Mouse (Mus musculus): ENCODE data around the gene Six3. TPM values are rescaled to one million over a fixed set of nuclear protein-coding genes. Genes with fewer than 3 reads are reported as not detected.

The Six3 gene
- polyA plus RNA-seq, 1 experiment from 2014 or later = not detected

DNA sequence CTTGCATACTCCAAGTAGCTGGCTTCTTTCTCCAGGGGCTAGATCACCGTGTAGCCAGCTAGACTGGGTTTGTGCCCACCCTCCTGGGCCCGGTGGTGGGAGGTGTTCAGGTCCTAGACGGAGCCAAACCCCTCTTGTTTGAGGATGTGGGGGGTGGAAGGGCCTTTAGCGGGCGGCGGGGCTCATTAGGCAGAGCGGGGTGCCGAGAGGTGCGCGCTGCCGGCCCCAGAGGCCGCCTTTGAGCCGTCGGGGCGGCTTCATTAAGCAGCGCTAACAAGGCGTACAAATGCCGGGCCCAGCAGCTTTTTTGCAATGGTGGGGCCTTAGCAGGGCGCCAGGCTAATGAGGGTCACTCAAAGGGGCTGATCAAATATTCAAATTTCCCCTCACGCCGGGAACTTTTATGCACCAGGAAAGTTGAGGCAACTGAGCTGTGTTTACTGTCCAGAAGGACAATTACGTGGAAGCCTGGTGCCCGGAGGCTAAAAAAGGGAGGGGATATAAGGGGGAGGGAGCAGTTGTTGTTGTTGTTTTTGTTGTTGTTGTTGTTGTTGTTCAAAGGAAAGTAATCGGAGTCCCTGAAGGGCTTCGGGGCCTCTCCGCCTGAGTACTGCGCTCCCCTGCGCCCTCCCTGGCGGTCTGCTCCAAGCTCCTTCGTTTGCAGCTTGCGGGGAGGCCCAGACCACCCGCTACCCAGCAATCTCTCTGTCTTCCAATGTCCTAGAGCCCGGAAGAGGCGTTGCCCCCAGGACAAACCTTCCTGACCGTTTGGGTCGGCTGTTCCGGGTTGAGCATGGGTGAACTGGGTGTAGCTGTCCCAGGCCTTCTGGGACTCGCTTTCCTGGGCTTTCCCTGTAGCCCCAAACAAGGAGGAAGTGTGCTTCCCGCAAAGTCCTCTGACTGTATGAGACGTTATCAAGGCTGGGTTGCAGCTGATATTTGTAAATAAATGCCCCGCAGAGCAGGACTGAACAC, 3.4 kb downstream of the Six3 start:
- H3K27ac ChIP-seq = no peak overlapping the region
- no peak for ATAC-seq (replicated peaks; ENCODE audit: low FRiP score, low read depth)
- DNase-seq (ENCODE audit: low spot score) = no peak
- H3K9ac ChIP-seq (ENCODE audit: low read depth, low read length) = no peak overlapping the region
- no peaks in the 10 kb centered on the region for H3K9me3 ChIP-seq (replicated peaks; ENCODE audit: low read length)
- peaks cover 9% of the 10 kb centered on the region for H3K4me1 ChIP-seq (replicated peaks; ENCODE audit: insufficient read depth, low read length)
- peaks cover 96% of the 10 kb centered on the region for H3K27me3 ChIP-seq (ENCODE audit: insufficient read depth, low read length)
- H3K4me3 ChIP-seq (replicated peaks; ENCODE audit: low read depth, low read length) = no peak overlapping the region
- WGBS = under 1% methylated on average over 41 of the region's 41 CpGs
- H3K36me3 ChIP-seq (ENCODE audit: insufficient read depth, low read length) = no peaks in the 10 kb centered on the region
- no peak for TF ChIP-seq CTCF (IDR thresholded peaks at IDR 0.05; ENCODE audit: low read depth)
- no peak overlapping the region for H3K4me2 ChIP-seq (ENCODE audit: low read length)

DNA sequence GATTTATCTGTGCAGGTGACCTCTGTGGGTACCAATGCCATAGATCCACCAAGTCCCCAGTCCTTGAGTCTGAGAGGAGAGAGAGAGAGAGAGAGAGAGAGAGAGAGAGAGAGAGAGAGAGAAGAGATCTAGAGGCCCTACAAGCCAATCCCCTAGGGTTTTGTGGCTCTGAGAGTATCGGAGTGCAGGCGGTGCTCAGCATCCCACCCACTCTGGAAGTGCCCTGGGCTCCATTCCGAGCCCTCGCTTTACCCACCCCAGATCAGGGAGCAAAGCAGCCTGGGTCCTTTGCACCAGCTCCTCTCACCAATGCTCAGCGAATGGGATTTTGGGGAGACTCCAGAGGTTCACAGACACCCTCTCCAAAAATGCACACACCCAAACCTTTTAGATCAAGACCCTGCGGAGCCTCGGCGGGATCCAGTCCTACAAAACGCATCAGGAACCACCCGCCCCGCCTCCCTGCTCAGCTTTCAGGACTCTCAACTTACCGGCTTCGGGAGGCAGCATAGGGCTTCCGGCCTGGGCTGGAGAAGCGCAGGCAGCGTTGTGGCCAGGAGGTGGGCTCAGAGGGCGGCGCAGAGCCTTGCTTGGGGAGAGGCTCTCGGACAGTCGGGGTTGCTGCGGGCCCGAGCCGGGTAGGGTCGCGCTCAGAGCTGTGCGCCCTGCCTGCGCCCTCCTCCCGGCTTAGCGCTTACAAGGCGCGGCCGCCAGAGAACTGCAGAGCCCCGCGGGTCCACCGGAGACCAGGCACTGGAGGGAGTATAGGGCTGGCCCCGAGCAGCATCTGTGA, 4.4 kb downstream of the Six3 start:
- no peaks in the 10 kb centered on the region for H3K9me3 ChIP-seq (replicated peaks; ENCODE audit: low read length)
- H3K27me3 ChIP-seq (ENCODE audit: insufficient read depth, low read length) = peaks cover 96% of the 10 kb centered on the region
- H3K9ac ChIP-seq (ENCODE audit: low read depth, low read length) = no peak overlapping the region
- no peak overlapping the region for H3K27ac ChIP-seq
- WGBS = under 1% methylated on average over 31 of the region's 36 CpGs
- peak overlapping the region; percentile 12; the same call in 1 of the 2 replicates for H3K4me3 ChIP-seq (replicated peaks; ENCODE audit: low read depth, low read length)
- DNase-seq (ENCODE audit: low spot score) (peak; percentile 46), ATAC-seq (replicated peaks; ENCODE audit: low FRiP score, low read depth) (peak; percentile 33; the same call in 1 of the 2 replicates)
- H3K4me1 ChIP-seq (replicated peaks; ENCODE audit: insufficient read depth, low read length) = peaks cover 9% of the 10 kb centered on the region
- H3K4me2 ChIP-seq (ENCODE audit: low read length) = peak overlapping the region; percentile 40
- TF ChIP-seq CTCF (IDR thresholded peaks at IDR 0.05; ENCODE audit: low read depth) = no peak
- H3K36me3 ChIP-seq (ENCODE audit: insufficient read depth, low read length) = no peaks in the 10 kb centered on the region

DNA sequence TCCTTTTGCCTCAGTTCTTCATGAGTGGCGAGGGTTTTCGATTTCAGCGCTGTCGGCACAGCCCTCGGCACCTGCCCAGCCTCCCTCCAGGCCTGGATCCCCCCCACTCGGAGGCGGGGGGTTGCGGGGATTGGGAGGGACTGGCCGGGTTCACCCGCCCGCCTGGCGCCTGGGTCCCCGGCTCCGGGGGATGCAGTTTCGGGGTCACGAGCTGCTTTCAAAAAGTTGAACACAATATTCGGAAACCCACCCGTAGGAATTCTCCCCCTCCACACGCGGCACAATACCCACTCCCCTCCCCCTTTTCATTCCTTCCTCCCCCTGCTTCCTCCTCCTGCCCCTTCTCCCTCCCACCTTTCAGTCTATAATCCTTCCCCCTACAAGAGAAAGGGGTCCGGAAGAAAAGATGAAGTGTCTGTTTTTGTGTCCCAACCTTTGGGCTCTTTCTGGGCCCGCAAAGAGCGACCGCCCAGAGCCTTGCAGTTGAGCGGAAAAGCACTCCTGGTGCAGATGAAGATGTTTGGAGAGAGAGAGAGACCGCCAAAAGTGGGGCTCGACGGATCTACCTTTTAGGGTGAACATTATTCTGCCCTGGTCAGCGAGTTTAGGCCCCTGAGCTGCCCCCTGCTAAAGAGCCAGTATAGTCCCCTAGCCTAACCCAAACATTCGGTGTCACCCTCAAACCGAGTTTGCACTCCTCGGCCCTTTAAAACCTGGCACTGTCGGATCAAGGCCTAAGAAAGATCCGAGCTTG, 5.1 kb downstream of the Six3 start:
- no peaks in the 10 kb centered on the region for H3K36me3 ChIP-seq (ENCODE audit: insufficient read depth, low read length)
- H3K9me3 ChIP-seq (replicated peaks; ENCODE audit: low read length) = no peaks in the 10 kb centered on the region
- H3K27ac ChIP-seq = no peak overlapping the region
- no peak overlapping the region for H3K9ac ChIP-seq (ENCODE audit: low read depth, low read length)
- peak overlapping the region; percentile 12; the same call in 1 of the 2 replicates for H3K4me3 ChIP-seq (replicated peaks; ENCODE audit: low read depth, low read length)
- ATAC-seq (replicated peaks; ENCODE audit: low FRiP score, low read depth) (no peak), DNase-seq (ENCODE audit: low spot score) (no peak)
- TF ChIP-seq CTCF (IDR thresholded peaks at IDR 0.05; ENCODE audit: low read depth) = no peak
- 1% methylated on average over 34 of the region's 34 CpGs for WGBS
- H3K4me2 ChIP-seq (ENCODE audit: low read length) = peak overlapping the region; percentile 40
- peaks cover 96% of the 10 kb centered on the region for H3K27me3 ChIP-seq (ENCODE audit: insufficient read depth, low read length)
- peaks cover 9% of the 10 kb centered on the region for H3K4me1 ChIP-seq (replicated peaks; ENCODE audit: insufficient read depth, low read length)

DNA sequence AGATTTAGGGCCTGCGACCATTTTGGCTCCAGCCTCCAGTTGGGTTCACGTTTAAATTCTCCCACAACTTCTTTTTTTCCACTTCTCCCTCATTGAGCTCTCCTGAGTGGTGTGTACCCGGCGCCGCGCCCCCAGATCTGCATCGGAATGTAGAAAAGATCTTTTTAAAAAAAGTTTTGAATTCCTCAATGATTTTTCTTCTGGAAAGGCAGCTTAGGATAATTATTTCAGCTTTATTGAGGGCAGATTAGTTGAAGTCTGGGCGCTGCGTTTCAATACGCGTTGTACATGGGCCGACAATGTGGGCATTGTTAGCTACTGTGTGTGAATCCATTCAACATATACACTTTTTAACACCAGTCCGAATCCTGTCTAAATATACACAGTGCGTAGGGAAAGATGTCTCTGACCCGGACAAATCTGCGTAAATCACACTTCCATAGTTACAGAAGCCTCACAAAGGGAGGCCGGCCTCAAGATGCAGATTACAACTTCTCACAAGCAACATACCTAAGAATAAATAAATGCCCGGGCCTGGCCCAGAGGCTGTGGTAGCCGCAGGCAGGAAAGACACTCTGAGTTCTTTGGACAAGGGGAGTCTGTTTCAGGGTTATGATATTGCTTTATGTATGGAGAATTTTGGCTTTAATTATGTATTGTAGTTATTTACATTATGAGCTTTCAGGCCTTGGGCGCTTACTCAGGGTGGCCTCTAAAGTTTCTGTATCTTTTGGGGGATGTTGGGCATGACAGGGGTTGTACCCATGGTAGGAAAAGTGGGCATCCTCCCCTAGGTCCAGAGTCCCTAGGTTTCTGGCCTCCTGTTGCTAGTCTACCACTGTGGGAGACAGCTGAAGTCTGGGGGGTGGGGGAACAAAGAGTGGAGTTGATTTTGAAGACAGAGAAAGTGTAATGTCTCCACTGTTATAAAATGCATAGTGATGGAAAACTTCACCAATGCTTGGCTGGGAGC, 6.0 kb downstream of the Six3 start:
- Histone ChIP-seq H3K36me3 (ENCODE audit: insufficient read depth, low read length) (no peaks in the 10 kb centered on the region), H3K4me1 (replicated peaks; ENCODE audit: insufficient read depth, low read length) (peaks cover 9% of the 10 kb centered on the region), H3K27ac (no peak overlapping the region), H3K9ac (ENCODE audit: low read depth, low read length) (no peak overlapping the region), H3K4me3 (replicated peaks; ENCODE audit: low read depth, low read length) (no peak overlapping the region), H3K9me3 (replicated peaks; ENCODE audit: low read length) (no peaks in the 10 kb centered on the region), H3K4me2 (ENCODE audit: low read length) (no peak overlapping the region), H3K27me3 (ENCODE audit: insufficient read depth, low read length) (peaks cover 93% of the 10 kb centered on the region)
- ATAC-seq (replicated peaks; ENCODE audit: low FRiP score, low read depth) (no peak), DNase-seq (ENCODE audit: low spot score) (no peak)
- WGBS = 7% methylated on average over 20 of the region's 20 CpGs
- no peak for TF ChIP-seq CTCF (IDR thresholded peaks at IDR 0.05; ENCODE audit: low read depth)

DNA sequence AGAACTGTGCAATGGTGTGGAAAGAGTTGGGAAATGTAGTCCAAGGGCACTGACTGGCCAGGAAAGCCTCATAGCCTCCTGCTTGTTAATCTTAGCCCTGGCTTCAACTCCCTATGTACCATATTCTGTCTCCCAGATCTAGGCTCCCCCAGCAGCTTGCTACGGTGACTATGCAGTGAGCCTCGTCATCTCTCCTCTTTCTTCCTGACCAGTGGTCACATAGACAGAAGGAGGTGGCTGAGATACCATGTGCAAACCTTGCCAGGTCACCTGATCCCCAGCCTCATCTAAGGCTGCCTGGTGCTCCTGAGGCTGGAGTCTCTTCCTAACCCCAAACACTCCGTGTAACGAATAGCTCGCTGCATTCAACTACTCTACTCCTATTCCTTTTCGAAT, 6.7 kb downstream of the Six3 start:
- WGBS = under 1% methylated on average over 6 of the region's 6 CpGs

More for the DNA sequence above, 6.7 kb downstream of the Six3 start:
- H3K27me3 ChIP-seq (ENCODE audit: insufficient read depth, low read length) = peaks cover 91% of the 10 kb centered on the region
- H3K9me3 ChIP-seq (replicated peaks; ENCODE audit: low read length) = no peaks in the 10 kb centered on the region
- H3K4me1 ChIP-seq (replicated peaks; ENCODE audit: insufficient read depth, low read length) = peaks cover 9% of the 10 kb centered on the region
- TF ChIP-seq CTCF (IDR thresholded peaks at IDR 0.05; ENCODE audit: low read depth) = no peak
- no peak overlapping the region for H3K9ac ChIP-seq (ENCODE audit: low read depth, low read length)
- H3K4me2 ChIP-seq (ENCODE audit: low read length) = no peak overlapping the region
- DNase-seq (ENCODE audit: low spot score) (no peak), ATAC-seq (replicated peaks; ENCODE audit: low FRiP score, low read depth) (no peak)
- no peak overlapping the region for H3K27ac ChIP-seq
- H3K4me3 ChIP-seq (replicated peaks; ENCODE audit: low read depth, low read length) = no peak overlapping the region
- no peaks in the 10 kb centered on the region for H3K36me3 ChIP-seq (ENCODE audit: insufficient read depth, low read length)

Data from kidney, postnatal 0 days (tissue).